Mouse (Mus musculus): Measurements from ENCODE around the gene Tspan4. TPM values are rescaled to one million over a fixed set of nuclear protein-coding genes. Genes with fewer than 3 reads are reported as not detected.

Gene Tspan4
- polyA plus RNA-seq, 1 experiment from 2014 or later: 39.7 TPM

- Histone ChIP-seq H3K4me3 (ENCODE audit: low read depth, low read length) (peak overlapping the region; percentile 43), H3K4me2 (replicated peaks; ENCODE audit: low read depth) (peak overlapping the region; percentile 78), H3K27ac (ENCODE audit: low read depth, low read length) (peak overlapping the region; percentile 78; the same call in 1 of the 2 replicates), H3K9ac (ENCODE audit: low read depth, low read length) (peak overlapping the region; percentile 40; the same call in 1 of the 2 replicates), H3K4me1 (replicated peaks; ENCODE audit: control insufficient read depth, insufficient read depth, low read length) (peaks cover 16% of the 10 kb centered on the region), H3K36me3 (ENCODE audit: control insufficient read depth, insufficient read depth) (peaks cover 51% of the 10 kb centered on the region), H3K9me3 (ENCODE audit: control insufficient read depth) (no peaks in the 10 kb centered on the region), H3K27me3 (replicated peaks; ENCODE audit: control insufficient read depth, insufficient read depth, low read length) (no peaks in the 10 kb centered on the region)
- ATAC-seq: no peak
- WGBS: 17% methylated on average over 8 of the region's 8 CpGs
- no peak for TF ChIP-seq CTCF (IDR thresholded peaks at IDR 0.05; ENCODE audit: low read depth)
Measured at GRCm38 (mm10) chr7:141434464-141434863, 40.6 kb upstream of the Tspan4 start.

- peaks cover 57% of the 10 kb centered on the region for H3K36me3 ChIP-seq (ENCODE audit: control insufficient read depth, insufficient read depth)
- peak; percentile 16; the same call in 1 of the 2 replicates for ATAC-seq
Measured at GRCm38 (mm10) chr7:141435129-141435855, 39.7 kb upstream of the Tspan4 start.

GRCm38 (mm10) chr7:141435856-141436522 is 39.1 kb upstream of the Tspan4 start:
- WGBS: 56% methylated on average over 9 of the region's 9 CpGs
- H3K36me3 ChIP-seq (ENCODE audit: control insufficient read depth, insufficient read depth): peaks cover 51% of the 10 kb centered on the region
- TF ChIP-seq CTCF (IDR thresholded peaks at IDR 0.05; ENCODE audit: low read depth): no peak

More at GRCm38 (mm10) chr7:141435129-141435855, 39.7 kb upstream of the Tspan4 start:
- Histone ChIP-seq H3K27me3 (replicated peaks; ENCODE audit: control insufficient read depth, insufficient read depth, low read length) (no peaks in the 10 kb centered on the region), H3K4me1 (replicated peaks; ENCODE audit: control insufficient read depth, insufficient read depth, low read length) (peaks cover 16% of the 10 kb centered on the region), H3K4me3 (ENCODE audit: low read depth, low read length) (peak overlapping the region; percentile 43), H3K27ac (ENCODE audit: low read depth, low read length) (peak overlapping the region; percentile 78), H3K9ac (ENCODE audit: low read depth, low read length) (peak overlapping the region; percentile 40; the same call in 1 of the 2 replicates), H3K4me2 (replicated peaks; ENCODE audit: low read depth) (peak overlapping the region; percentile 78), H3K9me3 (ENCODE audit: control insufficient read depth) (no peaks in the 10 kb centered on the region)
- 2% methylated on average over 17 of the region's 17 CpGs for WGBS
- TF ChIP-seq CTCF (IDR thresholded peaks at IDR 0.05; ENCODE audit: low read depth): no peak

GRCm38 (mm10) chr7:141436523-141436892 is 38.5 kb upstream of the Tspan4 start:
- Histone ChIP-seq H3K9ac (ENCODE audit: low read depth, low read length) (0 out of 2 replicates have a peak overlapping the region, but pooled peaks have one; percentile 56), H3K9me3 (ENCODE audit: control insufficient read depth) (no peaks in the 10 kb centered on the region), H3K27me3 (replicated peaks; ENCODE audit: control insufficient read depth, insufficient read depth, low read length) (no peaks in the 10 kb centered on the region), H3K4me2 (replicated peaks; ENCODE audit: low read depth) (peak overlapping the region; percentile 90), H3K4me1 (replicated peaks; ENCODE audit: control insufficient read depth, insufficient read depth, low read length) (peaks cover 16% of the 10 kb centered on the region), H3K36me3 (ENCODE audit: control insufficient read depth, insufficient read depth) (peaks cover 45% of the 10 kb centered on the region), H3K27ac (ENCODE audit: low read depth, low read length) (peak overlapping the region; percentile 78), H3K4me3 (ENCODE audit: low read depth, low read length) (peak overlapping the region; percentile 71)
- no peak for TF ChIP-seq CTCF (IDR thresholded peaks at IDR 0.05; ENCODE audit: low read depth)
- 45% methylated on average over 2 of the region's 2 CpGs for WGBS
- no peak for ATAC-seq

More at GRCm38 (mm10) chr7:141435856-141436522, 39.1 kb upstream of the Tspan4 start:
- H3K4me2 ChIP-seq (replicated peaks; ENCODE audit: low read depth): peak overlapping the region; percentile 90
- H3K9me3 ChIP-seq (ENCODE audit: control insufficient read depth): no peaks in the 10 kb centered on the region
- ATAC-seq: peak; percentile 22
- peaks cover 16% of the 10 kb centered on the region for H3K4me1 ChIP-seq (replicated peaks; ENCODE audit: control insufficient read depth, insufficient read depth, low read length)
- H3K4me3 ChIP-seq (ENCODE audit: low read depth, low read length): no peak overlapping the region
- H3K27me3 ChIP-seq (replicated peaks; ENCODE audit: control insufficient read depth, insufficient read depth, low read length): no peaks in the 10 kb centered on the region
- peak overlapping the region; percentile 78 for H3K27ac ChIP-seq (ENCODE audit: low read depth, low read length)
- H3K9ac ChIP-seq (ENCODE audit: low read depth, low read length): 0 out of 2 replicates have a peak overlapping the region, but pooled peaks have one; percentile 40

- ATAC-seq: peak; percentile 72
- Histone ChIP-seq H3K4me3 (ENCODE audit: low read depth, low read length) (peak within 1 kb of the TSS; percentile 71), H3K4me2 (replicated peaks; ENCODE audit: low read depth) (peak within 1 kb of the TSS; percentile 90), H3K36me3 (ENCODE audit: control insufficient read depth, insufficient read depth) (peaks cover 36% of the 10 kb centered on the region), H3K4me1 (replicated peaks; ENCODE audit: control insufficient read depth, insufficient read depth, low read length) (peaks cover 16% of the 10 kb centered on the region), H3K27ac (ENCODE audit: low read depth, low read length) (peak within 1 kb of the TSS; percentile 78), H3K27me3 (replicated peaks; ENCODE audit: control insufficient read depth, insufficient read depth, low read length) (no peaks in the 10 kb centered on the region), H3K9me3 (ENCODE audit: control insufficient read depth) (no peaks in the 10 kb centered on the region), H3K9ac (ENCODE audit: low read depth, low read length) (peak within 1 kb of the TSS; percentile 56)
- 6% methylated on average over 53 of the region's 53 CpGs for WGBS
- TF ChIP-seq CTCF (IDR thresholded peaks at IDR 0.05; ENCODE audit: low read depth): peak; percentile 87
Measured at GRCm38 (mm10) chr7:141437178-141438120, 37.6 kb upstream of the Tspan4 start, which contains the start of gene Slc25a22. TSS of gene Slc25a22 (minus strand) at chr7:141437892.
